Mouse (Mus musculus) megakaryocyte-erythroid progenitor cell, adult 5-6 weeks (primary cell): ENCODE data around the gene Gm4969. TPM values are rescaled to one million over a fixed set of nuclear protein-coding genes. Genes with fewer than 3 reads are reported as not detected.
A peak's percentile ranks its signal among the peaks of the same experiment; 100 is the strongest.

ENCODE experiments used
- ATAC-seq: replicated peaks from 2 replicates; pipeline ENCODE4 v1.8.0; 2016; ENCODE audit warnings: mild to moderate bottlenecking, inconsistent platforms; ENCODE audit not compliant: severe bottlenecking, poor library complexity, low FRiP score, low TSS enrichment
- total RNA-seq, 2 experiments: library from RNA; stranded (forward) in 1 of 2; stranded (reverse) in 1 of 2; fragments of 200-1000, 215-1000 nt in 1 of 2; fragments of >200 nt in 1 of 2; fragmentation: Nextera tagmentation in 1 of 2; gene quantifications; 2 replicates each; pipeline ENCODE4 v1.2.3; 2014 to 2017

The Gm4969 gene
- total RNA-seq, 2 experiments from 2014 or later, result 0.22 TPM; not detected in 1

- no peak for ATAC-seq
Measured at GRCm38 (mm10) chr7:19146793-19147192, 28.6 kb upstream of the Gm4969 start.

- ATAC-seq, result 0 out of 2 replicates have a peak, but pooled peaks have one; percentile 35
Measured at GRCm38 (mm10) chr7:19137380-19137779, 19.2 kb upstream of the Gm4969 start.

- no peak; the same call in 1 of the 2 replicates for ATAC-seq
Measured at GRCm38 (mm10) chr7:19136673-19137334, 18.6 kb upstream of the Gm4969 start.

GRCm38 (mm10) chr7:19136168-19136567 is 18.0 kb upstream of the Gm4969 start:
- ATAC-seq, result 0 out of 2 replicates have a peak, but pooled peaks have one; percentile 11

GRCm38 (mm10) chr7:19131324-19131848 is 13.2 kb upstream of the Gm4969 start:
- ATAC-seq, result peak; percentile 98

GRCm38 (mm10) chr7:19130657-19131056 is 12.5 kb upstream of the Gm4969 start:
- ATAC-seq, result 0 out of 2 replicates have a peak, but pooled peaks have one; percentile 36

- no peak for ATAC-seq
Measured at GRCm38 (mm10) chr7:19129396-19129795, 11.2 kb upstream of the Gm4969 start.

- ATAC-seq, result no peak
Measured at GRCm38 (mm10) chr7:19127744-19128143, 9.6 kb upstream of the Gm4969 start.

- ATAC-seq, result no peak
Measured at GRCm38 (mm10) chr7:19124713-19125112, 6.5 kb upstream of the Gm4969 start.

GRCm38 (mm10) chr7:19121686-19122085 is 3.5 kb upstream of the Gm4969 start:
- ATAC-seq, result no peak

GRCm38 (mm10) chr7:19119631-19120429 is 1.7 kb upstream of the Gm4969 start, which contains the start of gene Fbxo46:
Gene Fbxo46, plus strand, starts transcription at chr7:19119859.
- peak; percentile 100 for ATAC-seq

GRCm38 (mm10) chr7:19119083-19119482 is 915 bp upstream of the Gm4969 start:
- ATAC-seq, result no peak

- ATAC-seq, result no peak
Measured at GRCm38 (mm10) chr7:19109565-19109964, 8.6 kb downstream of the Gm4969 start.

GRCm38 (mm10) chr7:19107436-19107835 is 10.7 kb downstream of the Gm4969 start:
- ATAC-seq, result no peak

GRCm38 (mm10) chr7:19104486-19104885 is 13.7 kb downstream of the Gm4969 start:
- no peak for ATAC-seq

GRCm38 (mm10) chr7:19103741-19104140 is 14.4 kb downstream of the Gm4969 start:
- no peak for ATAC-seq

- no peak for ATAC-seq
Measured at GRCm38 (mm10) chr7:19100290-19100689, 17.9 kb downstream of the Gm4969 start.

- ATAC-seq, result no peak
Measured at GRCm38 (mm10) chr7:19098811-19099210, 19.4 kb downstream of the Gm4969 start.

- ATAC-seq, result no peak
Measured at GRCm38 (mm10) chr7:19097863-19098262, 20.3 kb downstream of the Gm4969 start.

GRCm38 (mm10) chr7:19097217-19097616 is 21.0 kb downstream of the Gm4969 start:
- no peak for ATAC-seq
